Mouse (Mus musculus) ES-E14 (cell line): ENCODE measurements around the gene Ccdc170. TPM values are rescaled to one million over a fixed set of nuclear protein-coding genes. Genes with fewer than 3 reads are reported as not detected.

ENCODE experiments used
- DNase-seq: peaks from one replicate; pipeline ENCODE4 v3.0.0-alpha.2; 2013; ENCODE audit warnings: low read depth, low spot score
- H3K27ac ChIP-seq: 2 replicates; pipeline ENCODE4 v1.5.1; 2012; ENCODE audit warnings: low read depth, mild to moderate bottlenecking, low read length, moderate library complexity, mixed read lengths; ENCODE audit not compliant: poor library complexity, insufficient read depth, severe bottlenecking
- H3K36me3 ChIP-seq: 2 replicates; pipeline ENCODE4 v1.6.1; 2012; ENCODE audit warnings: mild to moderate bottlenecking, low read length, moderate library complexity, mixed read lengths; ENCODE audit not compliant: control insufficient read depth, poor library complexity, insufficient read depth, severe bottlenecking
- H3K4me1 ChIP-seq, 2 experiments: fragments of 150-350 bp in 1 of 2; sonication (generic) in 1 of 2; 2 replicates each; pipeline ENCODE4 v1.6.1; 2012; ENCODE audit warnings: low read length in 2 of 2, mild to moderate bottlenecking in 1 of 2, mixed read lengths in 1 of 2; ENCODE audit not compliant: control insufficient read depth in 2 of 2, insufficient read depth in 2 of 2, poor library complexity in 1 of 2
- H3K4me3 ChIP-seq, 2 experiments: fragments of 150-350 bp in 1 of 2; sonication (generic) in 1 of 2; 2 replicates each; pipeline ENCODE4 v1.5.1; 2012; ENCODE audit warnings: low read length in 2 of 2, low read depth in 1 of 2, mild to moderate bottlenecking in 1 of 2, mixed read lengths in 1 of 2; ENCODE audit not compliant: insufficient read depth in 1 of 2, poor library complexity in 1 of 2, severe bottlenecking in 1 of 2
- H3K9ac ChIP-seq: 2 replicates; pipeline ENCODE4 v1.6.1; 2012; ENCODE audit warnings: low read depth, mild to moderate bottlenecking, low read length, mixed read lengths; ENCODE audit not compliant: poor library complexity, insufficient read depth, severe bottlenecking
- H3K9me3 ChIP-seq: fragments of 150-350 bp; sonication (generic); 2 replicates; pipeline ENCODE4 v1.6.1; 2012; ENCODE audit warnings: low read depth, mild to moderate bottlenecking, low read length; ENCODE audit not compliant: control insufficient read depth, insufficient read depth
- CHD2 ChIP-seq: IDR thresholded peaks from 2 replicates; pipeline ENCODE4 v1.6.1; 2014; ENCODE audit warnings: mild to moderate bottlenecking, low read depth, low read length, inconsistent platforms
- HCFC1 ChIP-seq: IDR thresholded peaks from 2 replicates; pipeline ENCODE4 v1.6.1; 2012; ENCODE audit warnings: low read length, inconsistent platforms, borderline replicate concordance; ENCODE audit not compliant: insufficient read depth
- MAFK ChIP-seq: IDR thresholded peaks from 2 replicates; pipeline ENCODE4 v1.6.1; 2014; ENCODE audit warnings: mild to moderate bottlenecking, low read depth, low read length, inconsistent platforms; ENCODE audit not compliant: insufficient read depth
- ZC3H11A ChIP-seq: IDR thresholded peaks from 2 replicates; pipeline ENCODE4 v1.6.1; 2012; ENCODE audit warnings: low read depth, mild to moderate bottlenecking, inconsistent platforms, low read length, borderline replicate concordance
- ZNF384 ChIP-seq: IDR thresholded peaks from 2 replicates; pipeline ENCODE4 v1.6.1; 2012; ENCODE audit warnings: low read depth, low read length, inconsistent platforms
- in situ Hi-C, 2 experiments: fragments of 600-800 bp; cut with MboI; formaldehyde crosslinking; loops; one replicate each; pipeline ENCODE4 v1.15.1; 2025; ENCODE audit warnings: low sequenced_read_pairs in 2 of 2, inconsistent platforms in 1 of 2; ENCODE audit not compliant: unreplicated experiment in 2 of 2
- total RNA-seq: library from RNA; depleted of rRNA; stranded (reverse); fragments of 300-350 nt; gene quantifications from 2 replicates; pipeline ENCODE4 v1.2.3, GENCODE M21; 2012

Gene Ccdc170
- total RNA-seq, 1 experiment, result 0.22 TPM

DNA sequence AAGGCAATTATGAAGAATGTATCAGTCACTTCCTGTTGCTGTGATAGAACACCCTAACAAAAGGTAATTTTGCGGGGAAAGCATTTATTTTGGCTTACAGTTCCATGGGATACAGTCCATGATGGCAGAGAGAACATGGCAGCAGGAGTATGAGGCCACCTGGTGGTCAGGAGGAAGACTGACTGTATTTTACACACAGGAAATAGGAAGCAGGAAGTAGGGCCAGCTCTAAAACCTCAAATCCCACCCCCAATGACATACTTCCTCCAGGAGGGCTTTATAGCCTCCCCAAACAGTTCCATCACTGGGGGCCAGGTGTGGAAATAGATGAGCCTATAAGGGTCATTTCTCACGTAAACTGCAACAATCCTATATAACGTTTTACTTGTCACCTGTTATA, 39.8 kb downstream of the Ccdc170 start:
- Histone ChIP-seq H3K9ac (no peak overlapping the region), H3K4me1 (no peaks in the 10 kb centered on the region), H3K9me3 (no peaks in the 10 kb centered on the region), H3K27ac (no peak overlapping the region), H3K4me3 (no peak overlapping the region), H3K36me3 (no peaks in the 10 kb centered on the region)
- no peak for DNase-seq
- TF ChIP-seq CHD2 (no peak), ZNF384 (no peak), HCFC1 (no peak), MAFK (no peak), ZC3H11A (no peak)
- in situ Hi-C loops, result no loop called here

DNA sequence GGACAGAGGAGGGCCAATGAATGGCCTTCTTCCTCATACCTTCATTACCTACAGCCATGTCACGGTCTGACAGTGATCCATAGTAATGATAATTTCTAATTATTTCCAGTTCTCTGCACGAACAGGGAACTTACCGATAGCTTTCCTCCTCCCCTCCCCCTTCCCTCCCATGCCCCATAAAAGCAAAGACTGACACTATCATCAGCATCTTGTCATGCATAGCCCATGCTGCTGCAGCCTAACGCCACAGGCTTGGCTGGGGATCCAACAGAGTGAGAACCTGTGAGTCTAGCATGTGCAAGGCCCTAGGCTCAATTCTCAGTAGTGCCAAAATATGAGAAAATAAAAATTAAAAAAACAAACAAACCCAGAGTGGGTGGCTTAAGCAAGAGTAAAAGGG, 40.8 kb downstream of the Ccdc170 start:
- Histone ChIP-seq H3K4me1 (no peaks in the 10 kb centered on the region), H3K36me3 (no peaks in the 10 kb centered on the region), H3K4me3 (no peak overlapping the region), H3K27ac (no peak overlapping the region), H3K9me3 (no peaks in the 10 kb centered on the region), H3K9ac (no peak overlapping the region)
- DNase-seq, result no peak
- no peak for TF ChIP-seq ZC3H11A
- no peak for TF ChIP-seq CHD2
- TF ChIP-seq MAFK, result no peak
- TF ChIP-seq ZNF384, result no peak
- TF ChIP-seq HCFC1, result no peak
- in situ Hi-C loops, result no loop called here

DNA sequence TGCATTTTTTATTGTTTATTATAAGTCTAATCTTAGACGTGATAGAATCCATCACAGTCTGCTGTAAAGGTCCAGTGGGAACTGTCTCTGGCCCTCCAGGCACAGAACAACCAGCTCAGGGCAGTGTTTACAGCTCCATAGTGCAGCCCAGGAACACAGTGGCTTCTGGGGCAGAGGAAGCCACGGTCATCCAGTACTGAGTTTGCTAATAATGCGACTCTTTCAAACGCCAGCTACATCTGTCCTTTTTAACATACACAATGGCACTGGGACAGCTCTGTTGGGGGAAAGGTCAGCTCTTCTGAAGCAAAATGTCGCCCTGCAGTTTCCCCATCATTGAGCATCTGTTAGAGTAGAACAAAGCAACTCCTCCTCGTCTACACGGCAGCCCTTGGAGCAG, 45.7 kb downstream of the Ccdc170 start:
- Histone ChIP-seq H3K36me3 (no peaks in the 10 kb centered on the region), H3K9ac (no peak overlapping the region), H3K27ac (no peak overlapping the region), H3K4me3 (no peak overlapping the region), H3K9me3 (no peaks in the 10 kb centered on the region), H3K4me1 (no peaks in the 10 kb centered on the region)
- TF ChIP-seq ZC3H11A, result no peak
- no peak for TF ChIP-seq HCFC1
- TF ChIP-seq MAFK, result no peak
- no peak for TF ChIP-seq ZNF384
- TF ChIP-seq CHD2, result no peak
- in situ Hi-C loops, result no loop called here
- no peak for DNase-seq

DNA sequence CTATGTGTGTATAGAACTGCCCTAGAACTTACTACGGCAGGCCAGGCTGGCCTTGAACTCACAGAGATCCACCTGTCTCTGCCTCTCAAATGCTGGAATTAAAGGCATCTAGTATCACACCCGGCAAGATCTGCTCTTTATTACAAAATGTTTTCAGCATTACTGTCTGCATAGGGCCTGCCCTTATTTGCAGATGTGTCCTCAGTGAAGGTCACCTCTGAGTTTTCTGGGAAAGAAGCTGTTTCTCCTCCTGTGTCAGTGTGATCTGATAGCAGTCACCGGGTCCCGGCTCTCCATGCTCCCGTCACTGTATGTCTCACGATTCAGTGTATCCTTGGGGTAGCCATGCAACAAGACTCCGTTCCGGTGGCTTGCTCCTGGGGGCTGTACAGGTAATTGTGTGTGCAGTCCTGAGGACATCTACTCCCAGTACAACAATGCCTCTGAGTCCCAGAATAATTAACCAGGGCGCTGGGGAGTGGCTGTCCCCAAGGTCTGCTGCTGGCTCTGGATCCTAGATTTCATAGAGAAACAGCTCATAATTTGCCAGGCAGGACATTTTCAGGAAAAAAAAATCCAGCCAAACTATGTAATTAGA, 48.4 kb downstream of the Ccdc170 start:
- in situ Hi-C loops, result no loop called here
- TF ChIP-seq ZC3H11A (no peak), ZNF384 (no peak), MAFK (no peak), HCFC1 (no peak), CHD2 (no peak)

DNA sequence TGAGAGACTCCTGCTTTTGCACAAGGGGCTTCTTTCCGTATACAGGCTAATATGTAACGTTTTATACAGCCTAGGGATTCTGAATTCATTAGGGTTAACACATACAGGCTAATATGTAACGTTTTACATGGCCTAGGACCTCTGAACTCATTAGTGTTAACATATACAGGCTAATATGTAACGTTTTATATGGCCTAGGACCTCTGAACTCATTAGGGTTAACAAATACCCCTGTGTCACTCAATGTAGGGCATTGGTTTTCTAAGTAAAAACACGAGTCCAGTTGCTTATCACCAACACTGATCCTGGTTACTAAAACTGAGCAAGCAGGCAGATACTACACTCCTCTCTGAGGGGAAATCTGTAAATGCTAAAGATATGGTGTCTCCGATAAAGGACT, 49.6 kb downstream of the Ccdc170 start:
- H3K9ac ChIP-seq, result no peak overlapping the region
- in situ Hi-C loops, result no loop called here

More for the DNA sequence above, 48.4 kb downstream of the Ccdc170 start:
- H3K36me3 ChIP-seq, result no peaks in the 10 kb centered on the region
- H3K4me1 ChIP-seq, result no peaks in the 10 kb centered on the region
- DNase-seq, result no peak
- H3K27ac ChIP-seq, result no peak overlapping the region
- H3K9ac ChIP-seq, result no peak overlapping the region
- H3K4me3 ChIP-seq, result no peak overlapping the region
- no peaks in the 10 kb centered on the region for H3K9me3 ChIP-seq

More for the DNA sequence above, 49.6 kb downstream of the Ccdc170 start:
- no peak for DNase-seq
- no peak overlapping the region for H3K27ac ChIP-seq
- no peak overlapping the region for H3K4me3 ChIP-seq
- no peaks in the 10 kb centered on the region for H3K9me3 ChIP-seq
- no peaks in the 10 kb centered on the region for H3K36me3 ChIP-seq
- no peaks in the 10 kb centered on the region for H3K4me1 ChIP-seq
- no peak for TF ChIP-seq ZC3H11A
- TF ChIP-seq MAFK, result no peak
- no peak for TF ChIP-seq ZNF384
